ENCODE assay signal across 8 mouse cellular contexts in the genomic region with DNA sequence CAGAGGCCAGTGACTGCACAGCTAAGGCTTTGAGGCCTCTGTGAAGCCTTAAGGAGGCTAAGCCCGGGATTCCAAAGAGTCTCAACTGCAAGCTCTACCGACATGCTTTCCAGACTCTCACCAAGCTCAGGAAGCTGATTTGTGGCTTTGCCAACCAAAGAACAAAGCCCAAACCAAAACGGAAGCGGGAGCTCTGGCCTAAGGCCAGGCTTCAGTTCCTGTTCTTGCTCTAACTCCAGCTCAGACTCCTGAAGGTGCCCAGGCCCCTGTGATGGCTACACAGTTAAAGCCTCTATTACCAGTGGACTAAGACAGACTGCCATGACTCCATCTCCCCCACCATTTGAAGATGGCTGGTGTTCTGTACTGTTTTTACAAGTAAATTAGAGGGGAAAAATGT. TPM values are rescaled to one million over a fixed set of nuclear protein-coding genes. Genes with fewer than 3 reads are reported as not detected.
A peak's percentile ranks its signal among the peaks of the same experiment; 100 is the strongest.
DNase-seq lines count a peak whose midpoint lies in the region; ATAC-seq and TF ChIP-seq lines count a peak whose summit lies in the region.

No protein-coding gene starts in this region.

- ATAC-seq in erythroid progenitor cell, adult 5-6 weeks (replicated peaks; ENCODE audit: low FRiP score, poor library complexity, severe bottlenecking) = no peak
- ATAC-seq in frontal cortex, adult (ENCODE audit: low TSS enrichment) = no peak

- intact Hi-C loops in gastrocnemius, adult 2 months (cut with DNase I) = no loop called here

- peak; percentile 67 for DNase-seq in gastrocnemius, adult 2 months
- DNase-seq in gastrocnemius, adult 18-20 months (ENCODE audit: low spot score) = no peak
- DNase-seq in MEL-GATA-1-ER (ENCODE audit: extremely low read depth, low read depth) = peak; percentile 48
- DNase-seq in heart, adult 8-10 months (ENCODE audit: low spot score) = peak; percentile 84
- peak; percentile 80 for DNase-seq in kidney, postnatal 14 days
- DNase-seq in monocyte, adult 2 months (ENCODE audit: low read depth in 1 of 2, low spot score in 2 of 2) = peak; percentile 61 to 67

- H3K4me3 ChIP-seq in gastrocnemius, adult 2 months = no peak overlapping the region; the same call in 1 of the 2 replicates

- H3K27ac ChIP-seq in gastrocnemius, adult 2 months = peak overlapping the region; percentile 91

- TF ChIP-seq CTCF in gastrocnemius, adult 2 months (IDR thresholded peaks at IDR 0.05) = no peak

RNA-seq across cellular contexts. Expression of gene Rpn1, which starts 19.2 kb away (rescaled TPM):
- total RNA-seq in gastrocnemius, adult 2 months (2021) = 10 to 100 TPM; 75.9 to 83.2 TPM
- 10 to 100 TPM; 79.2 to 85.8 TPM for total RNA-seq in gastrocnemius, adult 18-20 months (2021)
- total RNA-seq in heart, adult 8-10 months (2022) = 100 to 1,000 TPM in 3 of 4 experiments, 10 to 100 TPM in 1; 92.5 to 117 (median 111) TPM
- total RNA-seq in erythroid progenitor cell, adult 5-6 weeks (2015; ENCODE audit: low replicate concordance) = 27.8 and 41.9 TPM in 2 replicates
- total RNA-seq in erythroid progenitor cell, adult 5-6 weeks (2017; ENCODE audit: low replicate concordance) = 31.4 and 37.1 TPM in 2 replicates

RNA-seq across cellular contexts. Expression of gene Rab7, which starts 20.0 kb away (rescaled TPM):
- 100 to 1,000 TPM; 320 to 401 TPM for total RNA-seq in gastrocnemius, adult 2 months (2021)
- 100 to 1,000 TPM; 263 to 266 TPM for total RNA-seq in gastrocnemius, adult 18-20 months (2021)
- 100 to 1,000 TPM; 276 to 300 (median 281) TPM for total RNA-seq in heart, adult 8-10 months (2022)
- 119 and 121 TPM in 2 replicates for total RNA-seq in erythroid progenitor cell, adult 5-6 weeks (2015; ENCODE audit: low replicate concordance)
- total RNA-seq in erythroid progenitor cell, adult 5-6 weeks (2017; ENCODE audit: low replicate concordance) = 34.7 and 43.0 TPM in 2 replicates
